In the genomic region with DNA sequence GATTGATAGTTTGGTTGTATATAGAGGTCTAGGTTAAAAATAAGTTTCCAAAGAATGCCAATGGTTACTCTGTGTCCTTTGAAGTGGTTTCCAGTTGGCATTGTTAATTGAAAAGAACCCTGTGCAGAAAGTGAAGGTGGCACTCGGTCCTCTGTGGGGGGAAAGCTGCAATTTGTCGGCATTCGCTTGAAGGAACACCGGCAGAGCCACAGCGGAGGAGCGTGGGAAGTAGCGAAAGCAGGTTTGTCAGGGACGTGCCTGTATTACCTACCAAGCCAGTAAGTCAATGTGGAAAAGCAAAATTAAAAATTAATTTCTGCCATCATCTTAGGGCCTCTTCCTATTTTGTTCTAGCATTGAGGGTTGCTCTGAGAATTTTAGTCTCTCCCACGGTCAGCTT, we compare ENCODE assay signal across 24 mouse cellular contexts. TPM values are rescaled to one million over a fixed set of nuclear protein-coding genes. Genes with fewer than 3 reads are reported as not detected.
"Had no signal": no experiment of that assay in that cellular context is flagged by ENCODE, and none has a peak within 500 bp of the region (broad histone marks: within the 10 kb centered on the region; RNA-seq: fewer than 3 reads in every experiment).

No protein-coding gene starts in this region.

- H3K27ac ChIP-seq: kidney, embryonic 15.5 days; left cerebral cortex, adult 2 months; limb, embryonic 10.5 days; liver, embryonic 13.5 days; midbrain, embryonic 10.5 days; midbrain, embryonic 15.5 days; neural tube, embryonic 13.5 days had no signal

- H3K27me3 ChIP-seq: kidney, embryonic 15.5 days; liver, embryonic 13.5 days; midbrain, embryonic 15.5 days; neural tube, embryonic 13.5 days had no signal

- H3K9ac ChIP-seq: kidney, embryonic 15.5 days; liver, embryonic 13.5 days; midbrain, embryonic 15.5 days; neural tube, embryonic 13.5 days had no signal

- H3K4me3 ChIP-seq: kidney, embryonic 15.5 days; left cerebral cortex, adult 2 months; limb, embryonic 10.5 days; liver, embryonic 13.5 days; midbrain, embryonic 10.5 days; midbrain, embryonic 15.5 days; neural tube, embryonic 13.5 days had no signal

- H3K9me3 ChIP-seq: kidney, embryonic 15.5 days; limb, embryonic 10.5 days; liver, embryonic 13.5 days; midbrain, embryonic 10.5 days; midbrain, embryonic 15.5 days; neural tube, embryonic 13.5 days had no signal

- DNase-seq: kidney, adult 2 months; kidney, postnatal 14 days; liver, embryonic 13.5 days; lung, adult 2 months; lung, postnatal 4 days; retina, postnatal 1 day; right cerebral cortex, postnatal 4 days; spleen, adult 18-20 months; thymus, postnatal 36 days had no signal

- ATAC-seq: lung, postnatal 0 days; midbrain, embryonic 15.5 days had no signal

- H3K4me1 ChIP-seq: midbrain, embryonic 15.5 days had no signal

- H3K4me2 ChIP-seq: kidney, embryonic 15.5 days; midbrain, embryonic 15.5 days; neural tube, embryonic 13.5 days had no signal

- H3K36me3 ChIP-seq: kidney, embryonic 15.5 days; limb, embryonic 10.5 days; liver, embryonic 13.5 days; midbrain, embryonic 10.5 days; midbrain, embryonic 15.5 days; neural tube, embryonic 13.5 days had no signal

RNA-seq across cellular contexts. Expression of gene Rab17, which starts 37.2 kb away (rescaled TPM):
- total RNA-seq: layer of hippocampus, adult 8-10 months; layer of hippocampus, postnatal 25 days; megakaryocyte, adult 5-6 weeks had no signal
- polyA plus RNA-seq: midbrain, embryonic 10.5 days had no signal

RNA-seq across cellular contexts. Expression of gene Prlh, which starts 53.8 kb away (rescaled TPM):
- total RNA-seq: layer of hippocampus, adult 8-10 months; layer of hippocampus, postnatal 25 days; left cerebral cortex, adult 2 months; left cerebral cortex, postnatal 14 days; megakaryocyte, adult 5-6 weeks had no signal
- polyA plus RNA-seq: kidney, adult 2 months; kidney, embryonic 15.5 days; large intestine, adult 2 months; limb, embryonic 10.5 days; limb, embryonic 14.5 days; lung, adult 2 months; lung, postnatal 0 days; midbrain, embryonic 10.5 days; midbrain, embryonic 15.5 days; neural tube, embryonic 13.5 days; stomach, embryonic 14.5 days; thymus, postnatal 0 days had no signal
